Mouse (Mus musculus): ENCODE data around the gene Best3.

DNA sequence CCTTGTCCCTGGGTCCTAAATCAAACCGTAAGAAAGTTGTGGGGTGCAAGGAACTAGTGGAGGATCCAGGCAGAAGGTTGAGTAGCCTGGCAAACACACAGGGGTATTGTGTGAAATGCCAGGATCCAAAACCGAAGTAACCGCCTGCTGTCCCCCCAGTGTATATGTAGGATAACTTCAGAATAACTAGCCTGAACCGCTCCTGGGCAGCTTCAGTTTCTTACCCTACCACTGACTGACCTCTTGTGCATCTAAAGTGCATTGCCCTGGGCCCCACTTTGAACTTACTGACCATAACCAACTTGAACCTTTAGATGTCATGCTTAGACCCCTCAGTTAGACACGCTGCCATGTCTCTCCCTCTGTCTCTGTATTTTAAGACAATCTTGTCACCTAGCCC, 9.0 kb downstream of the Best3 start:
- TF ChIP-seq POLR2A (IDR thresholded peaks at IDR 0.05; ENCODE audit: low read depth, low read length), result no peak
- TF ChIP-seq CTCF (IDR thresholded peaks at IDR 0.05; ENCODE audit: borderline replicate concordance, insufficient read depth, low read length), result no peak
